Mouse (Mus musculus): Measurements from ENCODE around the gene Lat2.

The Lat2 gene

DNA sequence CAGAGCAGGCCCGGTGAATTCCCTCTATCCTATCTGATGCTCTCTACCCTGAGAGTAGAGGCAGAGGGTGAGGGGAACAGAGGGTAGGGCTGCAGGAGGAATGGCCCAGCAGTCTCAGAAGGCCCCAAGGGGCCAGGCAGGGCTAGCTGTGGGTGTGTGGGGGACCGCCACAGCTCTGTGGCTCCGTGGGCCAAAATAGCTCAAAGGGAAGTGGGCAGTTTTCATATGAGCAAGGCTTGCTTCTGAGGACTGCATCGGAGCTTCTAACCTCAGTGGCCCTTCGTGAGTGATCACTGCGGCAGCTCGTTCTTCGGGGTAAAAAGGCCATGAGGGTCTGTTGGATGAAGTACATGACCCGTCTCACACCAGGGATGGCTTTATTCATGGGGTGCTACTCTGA is 1.1 kb downstream of the Lat2 start:
- DNase-seq (ENCODE audit: low read depth), result no peak

GRCm38 (mm10) chr5:134611810-134612521 is 2.9 kb downstream of the Lat2 start:
- no peak for DNase-seq (ENCODE audit: low read depth)

- no peak for DNase-seq (ENCODE audit: low read depth)
Observed at GRCm38 (mm10) chr5:134609916-134610643, 4.7 kb downstream of the Lat2 start.

DNA sequence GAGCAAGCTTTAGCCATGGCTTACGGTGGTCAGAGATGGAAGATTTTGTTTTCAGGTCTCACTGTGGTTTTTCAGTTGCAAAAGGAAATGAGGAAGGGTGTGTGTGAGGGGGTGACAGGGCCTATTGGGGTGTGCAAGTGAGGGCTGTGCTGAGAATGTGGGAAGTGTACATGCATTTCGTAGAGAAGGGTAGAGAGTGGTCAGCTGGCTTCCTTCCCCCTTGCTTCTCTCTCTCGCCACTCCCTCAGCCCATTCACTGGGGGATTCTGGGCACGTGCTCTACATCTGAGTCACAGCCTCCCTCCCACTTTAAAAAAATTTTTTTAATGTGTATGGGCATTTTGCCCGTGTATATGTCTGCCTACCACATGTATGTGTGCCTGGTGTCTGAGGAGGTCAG is 7.7 kb downstream of the Lat2 start:
- no peak for DNase-seq (ENCODE audit: low read depth)

DNA sequence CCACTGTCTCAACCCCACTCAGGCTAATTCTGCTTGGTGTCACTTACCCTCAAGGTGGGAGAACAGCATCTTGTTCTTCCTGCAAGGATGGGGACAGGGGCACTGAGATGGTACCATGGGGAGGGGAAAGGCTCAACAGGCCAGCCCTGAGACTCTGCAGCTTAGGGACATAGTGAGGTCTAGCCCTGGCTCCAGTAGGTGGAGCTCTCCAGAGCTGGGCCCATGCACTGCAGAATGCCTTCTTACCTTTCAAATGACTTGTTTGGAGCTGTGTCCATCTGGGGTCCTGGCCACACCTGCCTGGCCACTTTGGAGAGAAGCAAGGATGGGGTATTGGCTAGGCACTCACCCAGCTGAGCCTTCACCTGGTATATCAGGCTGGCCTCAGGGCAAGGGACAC is 8.5 kb downstream of the Lat2 start:
- no peak for DNase-seq (ENCODE audit: low read depth)

DNA sequence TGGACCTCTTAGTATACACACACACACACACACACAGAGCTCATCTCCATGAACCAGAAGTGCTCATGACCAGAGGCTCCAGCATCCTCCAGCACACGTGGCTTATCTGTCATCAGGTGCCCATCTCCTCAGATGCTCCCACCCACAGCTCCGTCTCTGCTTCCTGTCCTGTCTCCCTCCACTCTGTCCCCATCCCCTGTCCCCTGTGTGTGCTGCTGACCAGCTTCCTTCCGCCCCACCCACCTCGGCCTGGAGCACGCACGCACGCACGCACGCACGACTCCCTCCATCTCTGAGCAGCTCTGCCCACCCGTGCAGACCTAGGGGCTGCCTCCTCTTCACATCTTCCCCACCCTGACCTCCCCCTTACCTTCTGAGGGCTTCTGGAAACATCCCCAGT is 10.4 kb downstream of the Lat2 start:
- DNase-seq (ENCODE audit: low read depth), result no peak

DNA sequence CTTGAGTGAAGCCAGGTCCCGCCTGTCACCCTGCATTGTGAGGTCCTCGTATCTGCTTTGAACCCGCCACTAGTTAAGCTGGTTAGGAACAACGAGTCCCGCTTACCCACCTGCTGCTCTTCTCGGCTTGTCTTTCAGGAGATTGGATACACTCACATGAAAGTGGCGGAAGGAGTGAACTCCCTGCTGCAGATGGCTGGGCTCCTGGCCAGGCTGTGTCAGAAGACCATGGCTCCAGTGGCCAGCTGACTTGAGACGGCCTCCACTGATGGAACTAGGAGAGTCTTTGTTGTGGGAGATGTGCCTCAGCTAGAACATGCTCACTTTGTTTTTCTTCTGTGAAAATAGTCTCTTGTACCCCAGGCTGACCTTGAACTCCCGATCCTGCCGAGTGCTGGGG is 17.1 kb downstream of the Lat2 start:
- DNase-seq (ENCODE audit: low read depth), result no peak

- DNase-seq (ENCODE audit: low read depth), result no peak
Observed at GRCm38 (mm10) chr5:134593093-134593492, 21.7 kb downstream of the Lat2 start.

- no peak for DNase-seq (ENCODE audit: low read depth)
Observed at GRCm38 (mm10) chr5:134592026-134592581, 22.7 kb downstream of the Lat2 start.

DNA sequence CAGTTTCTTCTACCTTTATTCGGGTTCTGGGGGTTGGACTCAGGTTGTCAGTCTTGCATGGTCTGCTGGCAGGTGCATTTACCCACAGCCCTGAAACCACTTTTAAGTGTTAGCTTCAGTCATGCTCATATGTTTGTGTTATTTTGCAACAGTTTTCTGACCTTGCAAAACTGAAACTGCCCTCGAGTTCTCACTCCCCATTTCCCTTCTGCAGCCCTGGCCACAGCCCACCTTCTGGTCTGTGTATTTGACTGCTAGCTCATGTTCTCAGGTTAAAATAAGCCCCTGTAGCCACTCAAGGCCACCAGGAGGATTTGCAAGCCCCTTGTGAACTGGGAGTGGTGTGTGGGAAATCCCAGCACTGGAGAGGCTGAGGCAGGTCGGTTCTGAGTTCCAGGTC is 24.9 kb downstream of the Lat2 start:
- DNase-seq (ENCODE audit: low read depth), result no peak

- no peak for DNase-seq (ENCODE audit: low read depth)
Observed at GRCm38 (mm10) chr5:134584798-134585197, 30.0 kb downstream of the Lat2 start.

- no peak for DNase-seq (ENCODE audit: low read depth)
Observed at GRCm38 (mm10) chr5:134583884-134584213, 31.0 kb downstream of the Lat2 start.

DNA sequence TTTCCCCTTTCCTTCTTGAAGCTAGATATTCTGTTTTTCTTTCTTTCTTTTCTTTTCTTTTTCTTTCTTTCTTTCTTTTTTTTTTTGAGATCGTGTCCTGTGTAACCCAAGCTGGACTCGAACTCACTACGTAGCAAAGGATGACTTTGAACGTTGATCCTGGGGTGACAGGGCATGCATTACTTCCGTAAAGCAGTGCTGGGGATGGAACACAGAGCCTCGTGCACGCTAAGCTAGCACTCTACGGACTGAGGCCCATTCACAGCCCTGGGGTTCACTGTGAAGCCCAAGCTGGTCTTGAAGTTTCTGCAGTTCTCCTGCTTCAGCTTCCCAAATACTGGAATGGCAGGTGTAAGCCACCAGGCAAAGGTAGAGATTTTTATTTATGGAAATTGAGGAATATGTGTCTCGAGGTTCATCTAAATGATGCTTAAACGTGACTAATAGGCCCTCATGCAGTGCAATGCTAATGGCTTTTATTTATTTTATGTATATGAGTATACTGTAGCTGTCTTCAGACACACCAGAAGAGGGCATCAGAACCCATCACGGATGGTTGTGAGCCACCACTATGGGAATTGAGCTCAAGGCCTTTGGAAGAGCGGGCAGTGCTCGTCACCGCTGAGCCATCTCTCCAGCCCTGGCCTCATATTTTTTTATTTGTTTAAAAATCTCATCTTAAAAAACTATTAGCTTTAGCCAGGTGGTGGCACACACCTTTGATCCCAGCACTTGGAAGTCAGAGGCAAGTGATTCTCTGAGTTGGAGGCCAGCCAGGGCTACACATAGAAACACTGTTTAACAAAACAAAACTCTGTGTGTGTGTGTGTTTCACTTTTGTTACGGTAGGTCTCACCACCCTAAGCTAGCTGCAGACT is 31.6 kb downstream of the Lat2 start:
- DNase-seq (ENCODE audit: low read depth), result peak; percentile 34

GRCm38 (mm10) chr5:134582221-134582907 is 32.5 kb downstream of the Lat2 start:
- DNase-seq (ENCODE audit: low read depth), result peak; percentile 99

- no peak for DNase-seq (ENCODE audit: low read depth)
Observed at GRCm38 (mm10) chr5:134581146-134581545, 33.7 kb downstream of the Lat2 start, which contains the start of gene Rfc2. Gene Rfc2 (plus strand): TSS chr5:134581366.

DNA sequence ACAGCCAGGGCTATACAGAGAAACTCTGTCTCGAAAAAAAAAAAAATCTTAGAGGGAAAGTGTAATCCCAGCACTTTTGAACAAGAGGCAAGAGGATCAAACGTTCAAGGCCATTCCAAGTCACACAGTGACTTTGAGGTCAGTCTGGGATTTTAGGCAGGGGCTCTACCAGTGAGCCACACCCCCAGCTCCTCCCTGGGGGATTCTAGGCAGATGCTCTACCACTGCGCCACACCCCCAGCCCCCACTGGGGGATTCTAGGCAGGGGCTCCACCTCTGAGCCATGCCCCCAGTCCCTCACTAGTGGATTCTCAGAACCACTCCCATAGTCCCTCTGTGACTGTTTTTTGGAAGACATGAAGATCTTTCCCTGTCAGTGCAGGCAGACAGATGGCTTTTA is 35.7 kb downstream of the Lat2 start:
- no peak for DNase-seq (ENCODE audit: low read depth)

- no peak for DNase-seq (ENCODE audit: low read depth)
Observed at GRCm38 (mm10) chr5:134577534-134577933, 37.3 kb downstream of the Lat2 start.

DNA sequence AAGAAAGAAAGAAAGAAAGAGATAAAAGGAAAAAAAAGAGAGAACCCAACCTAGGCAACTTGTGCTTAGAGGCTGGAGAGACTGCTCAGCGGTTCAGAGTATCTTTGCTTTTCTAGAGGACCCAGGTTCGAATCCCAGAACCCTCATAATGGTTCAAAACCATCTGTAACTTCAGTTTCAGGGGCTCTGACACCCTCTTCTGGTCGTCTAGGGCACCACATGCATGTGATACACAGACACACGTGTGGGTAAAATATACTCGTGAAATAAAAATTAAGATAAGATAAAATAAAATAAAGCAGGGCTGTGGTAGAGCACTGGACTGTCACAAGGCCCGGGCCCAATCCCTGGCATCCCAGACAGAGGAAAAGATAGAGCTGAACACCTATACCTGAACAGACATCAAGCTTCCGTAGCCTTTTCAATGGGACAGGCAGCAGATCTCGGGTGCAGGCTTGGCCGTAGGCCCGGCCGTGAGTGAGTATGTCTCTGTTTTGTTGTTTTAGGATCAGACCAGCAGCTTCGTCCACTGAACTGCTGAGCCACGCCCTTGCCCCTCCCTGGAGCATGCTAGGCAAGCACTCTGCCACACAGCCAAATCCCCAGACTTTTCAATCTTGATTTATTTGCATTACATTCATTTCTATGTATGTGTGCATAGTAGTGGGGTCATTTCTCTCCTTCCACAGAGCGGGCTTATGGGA is 38.2 kb downstream of the Lat2 start:
- DNase-seq (ENCODE audit: low read depth), result no peak

GRCm38 (mm10) chr5:134575833-134576232 is 39.0 kb downstream of the Lat2 start:
- no peak for DNase-seq (ENCODE audit: low read depth)

- DNase-seq (ENCODE audit: low read depth), result no peak
Observed at GRCm38 (mm10) chr5:134572508-134573214, 42.2 kb downstream of the Lat2 start.
